Mouse (Mus musculus) left cerebral cortex, adult 2 months (tissue): ENCODE results near the gene Rpl28. TPM values are rescaled to one million over a fixed set of nuclear protein-coding genes. Genes with fewer than 3 reads are reported as not detected.

ENCODE experiments used
- DNase-seq, 2 experiments: peaks; one replicate each; pipeline ENCODE4 v3.0.0; 2021 to 2022; ENCODE audit warnings: low spot score in 2 of 2, mixed read lengths in 1 of 2; ENCODE audit errors: extremely low spot score in 1 of 2
- H3K27ac ChIP-seq: fragments of 200-600 bp; 2 replicates; pipeline ENCODE4 v1.8.1; 2022
- H3K4me3 ChIP-seq: fragments of 200-600 bp; 2 replicates; pipeline ENCODE4 v1.8.1; 2022
- CTCF ChIP-seq: fragments of 200-600 bp; IDR thresholded peaks from 2 replicates; pipeline ENCODE4 v1.8.1; 2022; ENCODE audit warnings: antibody characterized with exemption, mild to moderate bottlenecking, moderate library complexity
- intact Hi-C: fragments of 180-260 bp; cut with DNase I; formaldehyde crosslinking; loops from one replicate; pipeline ENCODE4 v1.15.1; 2025
- long read RNA-seq, 2 experiments: library from polyadenylated mRNA; stranded (forward); transcript quantifications; one replicate each; pipeline ENCODE4 v2.0.0; 2021; ENCODE audit warnings: borderline mapping rate in 2 of 2
- total RNA-seq, 2 experiments: library from RNA; stranded (reverse); gene quantifications; 2 replicates each; pipeline ENCODE4 v1.2.3; 2021

Rpl28 gene
- total RNA-seq: 100 to 1,000 TPM; 421 to 437 TPM
- long read RNA-seq, experiment 1, transcript Rpl28-202 (4 exons, 772 nt): minor isoform, 30 of 63 reads
- long read RNA-seq, experiment 1, transcript Rpl28-201 (5 exons, 1,106 nt): major isoform, 32 of 63 reads
- long read RNA-seq, experiment 1, partial matches to known transcripts: 1 of 63 reads
- long read RNA-seq, experiment 1, other reads (novel, unspliced or antisense): 0 of 63 reads
- long read RNA-seq, experiment 2, transcript Rpl28-201 (5 exons, 1,106 nt): minor isoform, 20 of 56 reads
- long read RNA-seq, experiment 2, transcript Rpl28-202 (4 exons, 772 nt): major isoform, 33 of 56 reads
- long read RNA-seq, experiment 2, partial matches to known transcripts: 2 of 56 reads
- long read RNA-seq, experiment 2, other reads (novel, unspliced or antisense): 1 of 56 reads

DNA sequence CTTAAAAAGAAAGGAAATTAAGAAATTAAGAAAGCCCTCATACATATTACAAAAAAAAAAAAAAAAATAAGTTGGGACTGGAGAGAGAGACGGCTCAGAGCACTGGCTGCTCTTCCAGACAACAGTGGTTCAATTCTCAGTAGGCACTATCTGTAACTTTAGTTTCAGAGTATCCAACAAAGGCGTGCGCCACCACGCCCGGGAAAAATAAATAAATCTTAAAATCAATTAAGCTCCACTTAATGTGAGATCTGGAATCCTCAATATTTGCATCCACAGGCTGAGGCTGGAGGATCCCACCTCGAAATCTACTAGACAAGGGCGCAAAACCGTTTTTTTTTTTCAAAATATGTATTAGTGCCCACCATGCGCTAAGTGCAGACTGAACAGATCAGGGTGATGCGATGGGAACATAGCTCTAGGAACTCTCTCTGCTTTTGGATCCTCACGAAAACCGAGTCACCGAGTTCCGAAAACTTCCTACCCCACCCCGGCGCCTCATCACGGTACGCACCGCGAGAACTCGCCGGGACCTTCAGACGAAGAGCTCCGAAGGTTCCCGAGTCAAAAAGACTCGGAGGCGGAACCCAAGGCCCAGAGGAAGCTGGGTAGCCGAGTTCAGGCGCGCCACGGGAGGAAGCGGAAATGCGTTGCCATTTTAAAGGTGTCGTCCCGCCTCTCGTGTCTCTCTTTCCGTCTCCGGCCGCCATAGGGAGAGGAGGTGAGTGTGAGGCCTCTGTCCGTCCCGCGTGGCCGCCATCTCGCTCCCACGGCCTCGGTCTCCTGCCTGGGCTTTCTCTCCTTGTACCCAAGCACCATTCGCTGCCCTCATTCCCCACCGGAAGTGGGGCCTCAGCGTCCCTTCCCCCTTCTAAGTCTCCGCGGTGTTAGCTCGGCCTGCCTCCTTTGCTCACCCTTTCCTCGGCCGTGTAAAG lies at the start of gene Rpl28:
TSS of gene Rpl28 (plus strand) at position 597 of the 935 bp plus-strand sequence.
- peak within 1 kb of the TSS; percentile 91 for H3K27ac ChIP-seq
- no peak; the same call in 1 of the 2 replicates for TF ChIP-seq CTCF
- intact Hi-C loops: loop anchor here (2.0 to 5.0 kb wide), 3 partner anchors 70 to 235 kb away; no protein-coding TSS in a partner anchor
- peak; percentile 94 to 95 for DNase-seq
- H3K4me3 ChIP-seq: peak within 1 kb of the TSS; percentile 72

GRCm38 (mm10) chr7:4743354-4743753 lies 49.3 kb upstream of the Rpl28 start:
- TF ChIP-seq CTCF: no peak
- Histone ChIP-seq H3K4me3 (no peak overlapping the region), H3K27ac (no peak overlapping the region)
- intact Hi-C loops: no loop called here
- DNase-seq: no peak

DNA sequence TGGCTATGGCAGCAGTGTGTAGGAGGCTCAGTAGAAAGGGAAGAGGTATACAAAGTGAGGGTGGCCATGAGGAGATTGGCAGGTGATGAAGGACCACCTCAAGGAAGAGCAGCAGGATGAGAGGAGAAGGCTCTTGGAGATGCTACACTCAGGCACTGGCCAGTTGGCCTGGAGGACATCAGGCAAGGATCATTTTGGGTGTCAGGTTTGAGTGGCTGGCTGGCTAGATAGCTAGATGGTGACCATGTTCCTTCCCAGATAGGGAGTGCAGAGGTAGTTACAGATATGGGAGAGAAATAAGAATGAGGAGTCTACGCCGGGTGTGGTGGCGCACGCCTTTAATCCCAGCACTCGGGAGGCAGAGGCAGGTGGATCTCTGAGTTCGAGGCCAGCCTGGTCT lies 47.8 kb upstream of the Rpl28 start:
- intact Hi-C loops: no loop called here
- no peak overlapping the region for H3K27ac ChIP-seq
- H3K4me3 ChIP-seq: no peak overlapping the region
- no peak for DNase-seq
- no peak for TF ChIP-seq CTCF

DNA sequence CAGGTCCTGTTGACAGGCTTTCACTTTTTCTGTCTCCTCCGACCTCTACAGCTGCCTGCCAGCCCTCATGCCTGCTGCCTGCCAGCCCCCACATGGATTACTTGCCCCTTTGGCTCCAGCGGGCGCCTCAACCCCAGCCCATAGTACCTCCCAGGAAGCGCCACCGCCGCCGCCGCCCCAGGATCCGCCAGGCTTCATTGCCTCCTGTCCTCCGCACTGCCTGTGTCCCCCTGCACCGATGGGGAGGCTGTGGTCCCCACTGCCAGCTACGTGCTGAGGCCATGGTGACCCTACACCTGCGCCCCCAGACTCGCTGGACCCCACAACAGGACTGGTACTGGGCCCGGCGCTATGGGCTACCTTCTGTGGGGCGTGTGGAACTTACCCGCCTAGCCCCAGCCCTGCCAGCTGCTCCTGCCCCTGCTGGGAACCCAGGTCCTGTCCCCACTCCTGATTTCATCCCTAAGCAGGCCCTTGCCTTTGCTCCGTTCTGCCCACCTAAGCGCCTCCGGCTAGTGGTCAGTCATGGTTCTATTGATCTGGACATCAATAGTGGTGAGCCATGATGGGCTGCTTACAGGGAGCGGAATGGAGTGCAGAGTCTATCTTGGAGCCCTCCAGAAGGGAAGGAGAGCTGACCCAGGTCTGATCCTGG lies 46.2 kb upstream of the Rpl28 start:
- no peak for DNase-seq
- intact Hi-C loops: no loop called here
- no peak for TF ChIP-seq CTCF
- H3K27ac ChIP-seq: no peak overlapping the region
- H3K4me3 ChIP-seq: no peak overlapping the region

DNA sequence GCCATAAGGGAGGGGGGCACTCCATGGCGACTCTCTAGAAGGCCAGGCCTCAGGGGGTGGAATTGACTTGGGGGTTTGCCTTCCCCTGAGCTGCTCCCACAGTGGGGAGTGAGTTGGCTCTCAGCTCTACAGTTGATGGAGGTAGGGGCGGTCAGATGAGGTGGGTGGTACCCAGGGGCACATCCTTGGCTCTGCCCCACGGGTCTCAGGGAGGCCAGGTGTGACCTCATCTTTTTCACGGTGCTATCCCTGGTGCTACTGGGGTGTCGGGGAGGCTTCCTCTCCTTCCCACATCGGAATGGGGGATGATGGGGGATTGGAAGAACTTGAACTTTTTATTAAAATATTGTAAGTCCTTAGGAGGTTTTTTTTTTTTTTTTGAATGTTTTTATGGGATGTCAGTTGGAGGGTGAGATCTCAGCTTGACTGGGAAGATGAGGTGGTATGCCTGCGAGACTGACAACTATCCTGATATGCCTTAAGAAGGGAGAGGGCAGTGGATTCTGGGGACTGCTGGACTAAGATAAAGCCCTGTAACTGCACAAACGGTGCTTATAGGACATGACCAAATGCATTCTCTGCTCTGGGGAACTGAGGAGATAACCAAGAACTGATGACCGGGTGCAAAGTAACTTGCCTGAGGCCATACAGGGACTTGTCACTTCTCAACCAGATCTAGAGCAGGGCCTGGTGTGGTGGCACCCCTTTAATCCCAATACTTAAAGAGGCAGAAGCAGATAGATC lies 45.3 kb upstream of the Rpl28 start:
- no peak overlapping the region for H3K4me3 ChIP-seq
- H3K27ac ChIP-seq: no peak overlapping the region
- TF ChIP-seq CTCF: no peak
- intact Hi-C loops: no loop called here
- DNase-seq: no peak

- H3K4me3 ChIP-seq: no peak overlapping the region
- intact Hi-C loops: no loop called here
- no peak for TF ChIP-seq CTCF
- DNase-seq: no peak
- no peak overlapping the region for H3K27ac ChIP-seq
Observed at GRCm38 (mm10) chr7:4748321-4748720, 44.4 kb upstream of the Rpl28 start.

DNA sequence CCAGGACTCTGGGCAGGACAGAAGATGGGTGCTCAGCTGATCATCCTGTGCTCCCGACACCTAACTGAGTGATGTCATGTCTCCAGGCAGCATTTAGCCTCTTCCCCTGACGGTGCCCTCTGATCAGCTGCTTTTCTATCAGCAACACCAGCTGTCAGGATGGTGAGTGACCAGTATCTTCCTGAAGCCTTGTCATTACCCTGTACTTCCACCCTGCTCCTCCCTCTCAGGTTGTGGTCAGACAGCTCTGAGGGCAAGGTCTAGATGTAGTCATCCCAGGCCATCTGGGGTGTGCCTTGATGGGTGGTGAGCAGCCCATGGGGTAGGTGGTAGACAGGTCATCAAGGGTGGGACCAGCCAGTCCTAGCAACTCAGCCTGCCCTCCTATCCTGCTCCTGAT lies 43.5 kb upstream of the Rpl28 start:
- Histone ChIP-seq H3K4me3 (no peak overlapping the region), H3K27ac (no peak overlapping the region)
- no peak for DNase-seq
- intact Hi-C loops: no loop called here
- TF ChIP-seq CTCF: no peak

- DNase-seq: no peak
- TF ChIP-seq CTCF: no peak
- Histone ChIP-seq H3K4me3 (peak overlapping the region; percentile 28), H3K27ac (no peak overlapping the region)
- intact Hi-C loops: no loop called here
Observed at GRCm38 (mm10) chr7:4751971-4752820, 40.5 kb upstream of the Rpl28 start.

DNA sequence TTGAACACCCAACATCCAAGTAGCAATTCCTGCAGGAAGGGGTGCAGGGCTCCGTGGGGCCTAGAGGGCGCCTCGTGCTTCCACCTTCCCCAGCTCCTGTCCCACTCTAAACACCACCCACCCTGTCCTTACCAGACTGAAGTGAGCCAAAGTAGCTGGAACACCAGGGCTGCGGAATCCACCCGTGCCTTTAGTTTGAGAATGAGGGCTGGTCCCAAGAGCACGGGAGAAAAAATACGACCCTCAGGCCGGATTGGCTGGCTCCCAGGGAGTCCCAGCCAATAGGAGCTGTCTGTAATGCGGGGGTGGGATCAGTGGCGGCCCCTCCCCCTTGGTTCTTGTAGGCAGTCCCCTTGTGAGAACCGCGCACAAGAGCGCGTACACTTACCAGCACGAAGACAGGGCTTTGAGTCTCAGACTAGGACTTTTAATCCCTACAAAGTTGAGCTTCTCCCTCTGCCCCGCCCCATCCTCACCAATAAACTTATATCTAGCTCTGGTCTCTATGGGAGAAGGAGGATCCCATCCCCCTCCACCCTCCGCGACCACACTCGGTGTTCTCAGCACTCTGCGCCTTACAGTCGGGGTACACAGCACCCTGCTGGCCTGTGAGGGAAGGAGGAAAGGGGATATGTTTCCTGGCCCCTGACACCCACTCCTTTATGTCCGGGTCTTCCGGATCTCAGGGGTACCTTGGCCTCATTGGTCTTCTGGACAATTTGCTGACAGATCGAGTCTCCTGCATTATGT lies 39.7 kb upstream of the Rpl28 start, which contains the start of gene Cox6b2:
TSS of gene Cox6b2 (minus strand) at position 274 of the 750 bp plus-strand sequence.
- Histone ChIP-seq H3K27ac (no peak within 1 kb of the TSS), H3K4me3 (peak within 1 kb of the TSS; percentile 28)
- TF ChIP-seq CTCF: no peak
- peak; percentile 39 to 55 for DNase-seq
- intact Hi-C loops: no loop called here

- Histone ChIP-seq H3K27ac (no peak overlapping the region), H3K4me3 (no peak overlapping the region)
- intact Hi-C loops: no loop called here
- no peak for TF ChIP-seq CTCF
- DNase-seq: no peak
Observed at GRCm38 (mm10) chr7:4759670-4760069, 33.0 kb upstream of the Rpl28 start.
